ENCODE assay signal across 11 mouse cellular contexts in genomic region chr1:42741383-42742241, GRCm38 (mm10). TPM values are rescaled to one million over a fixed set of nuclear protein-coding genes. Genes with fewer than 3 reads are reported as not detected.
DNase-seq lines count a peak whose midpoint lies in the region; ATAC-seq lines count a peak whose summit lies in the region.
"Had no signal": no experiment of that assay in that cellular context is flagged by ENCODE, and none has a peak within 500 bp of the region (broad histone marks: within the 10 kb centered on the region; RNA-seq: fewer than 3 reads in every experiment).

No protein-coding gene starts in this region.

- H3K9ac ChIP-seq in hindbrain, embryonic 13.5 days, result 0 out of 2 replicates have a peak overlapping the region, but pooled peaks have one; percentile 31
- no peak overlapping the region for H3K9ac ChIP-seq in midbrain, embryonic 12.5 days (replicated peaks)
- H3K9ac ChIP-seq: lung, embryonic 14.5 days had no signal

- H3K27me3 ChIP-seq in hindbrain, embryonic 10.5 days (ENCODE audit: insufficient read depth, poor library complexity, severe bottlenecking), result no peaks in the 10 kb centered on the region
- no peaks in the 10 kb centered on the region for H3K27me3 ChIP-seq in hindbrain, embryonic 13.5 days
- H3K27me3 ChIP-seq in midbrain, embryonic 12.5 days, result no peaks in the 10 kb centered on the region

- WGBS in hindbrain, embryonic 10.5 days, result 73% methylated on average over 16 of the region's 16 CpGs
- WGBS in hindbrain, embryonic 13.5 days, result 44% methylated on average over 16 of the region's 16 CpGs
- 63% methylated on average over 16 of the region's 16 CpGs for WGBS in midbrain, embryonic 12.5 days

- no peak overlapping the region for H3K4me2 ChIP-seq in hindbrain, embryonic 13.5 days
- H3K4me2 ChIP-seq in midbrain, embryonic 12.5 days (replicated peaks), result no peak overlapping the region
- H3K4me2 ChIP-seq: lung, embryonic 14.5 days had no signal

- H3K4me1 ChIP-seq in hindbrain, embryonic 10.5 days (replicated peaks), result peaks cover 2% of the 10 kb centered on the region; the same call in 1 of the 2 replicates
- H3K4me1 ChIP-seq in hindbrain, embryonic 13.5 days (replicated peaks), result peaks cover 23% of the 10 kb centered on the region
- H3K4me1 ChIP-seq in midbrain, embryonic 12.5 days, result peaks cover 6% of the 10 kb centered on the region; the same call in 1 of the 2 replicates

- H3K9me3 ChIP-seq in hindbrain, embryonic 10.5 days, result peaks cover 6% of the 10 kb centered on the region; the same call in 1 of the 2 replicates
- no peaks in the 10 kb centered on the region for H3K9me3 ChIP-seq in hindbrain, embryonic 13.5 days
- H3K9me3 ChIP-seq in midbrain, embryonic 12.5 days, result no peaks in the 10 kb centered on the region

- no peak overlapping the region for H3K4me3 ChIP-seq in hindbrain, embryonic 10.5 days
- H3K4me3 ChIP-seq in hindbrain, embryonic 13.5 days, result no peak overlapping the region
- no peak overlapping the region for H3K4me3 ChIP-seq in midbrain, embryonic 12.5 days

- peak; percentile 61 for ATAC-seq in hindbrain, embryonic 13.5 days (ENCODE audit: low FRiP score)
- ATAC-seq in midbrain, embryonic 12.5 days (ENCODE audit: low FRiP score, low read depth), result peak; percentile 65; the same call in 1 of the 2 replicates

- H3K27ac ChIP-seq in hindbrain, embryonic 10.5 days, result no peak overlapping the region
- H3K27ac ChIP-seq in hindbrain, embryonic 13.5 days, result peak overlapping the region; percentile 49; the same call in 1 of the 2 replicates
- peak overlapping the region; percentile 35; the same call in 1 of the 2 replicates for H3K27ac ChIP-seq in midbrain, embryonic 12.5 days (replicated peaks)

- no peaks in the 10 kb centered on the region for H3K36me3 ChIP-seq in hindbrain, embryonic 10.5 days
- H3K36me3 ChIP-seq in hindbrain, embryonic 13.5 days, result no peaks in the 10 kb centered on the region
- H3K36me3 ChIP-seq in midbrain, embryonic 12.5 days, result no peaks in the 10 kb centered on the region

- peak; percentile 6 for DNase-seq in hindbrain, embryonic 10.5 days (ENCODE audit: low spot score)
- peak; percentile 84 for DNase-seq in kidney, adult 9 months
- no peak for DNase-seq in left cerebral cortex, adult 11 months (ENCODE audit: low spot score)
- no peak for DNase-seq in spleen, postnatal 14 days (ENCODE audit: low spot score in 2 of 2)
- no peak for DNase-seq in gastrocnemius, adult 18-20 months (ENCODE audit: low spot score)
- DNase-seq: gastrocnemius, postnatal 14 days; lung, embryonic 14.5 days had no signal

RNA-seq across cellular contexts. Expression of gene Pou3f3, which starts 46.0 kb away (rescaled TPM):
- 16.8 and 17.8 TPM in 2 replicates for polyA plus RNA-seq in hindbrain, embryonic 10.5 days (2016; fragmentation: Nextera tagmentation; extraction: Ambion mirVana)
- 17.4 and 18.2 TPM in 2 replicates for polyA plus RNA-seq in hindbrain, embryonic 13.5 days (2015; fragmentation: Nextera tagmentation; extraction: Ambion mirVana)
- 36.3 and 37.6 TPM in 2 replicates for polyA plus RNA-seq in midbrain, embryonic 12.5 days (2016; fragmentation: Nextera tagmentation; extraction: Ambion mirVana)
- total RNA-seq in gastrocnemius, adult 18-20 months (2021), result not detected
- total RNA-seq: gastrocnemius, postnatal 14 days; megakaryocyte-erythroid progenitor cell, adult 5-6 weeks had no signal
- polyA plus RNA-seq: heart, embryonic 14.5 days had no signal

Comparison
In these comparisons a context has a peak if more than half of its experiments do, and no peak if none do; other contexts are left out.
1. DNase-seq: peak in hindbrain, embryonic 10.5 days (single experiment) and kidney, adult 9 months (single experiment); none in left cerebral cortex, adult 11 months (single experiment), spleen, postnatal 14 days (0 of 2) and gastrocnemius, adult 18-20 months (single experiment).